Mouse (Mus musculus) hindbrain, embryonic 11.5 days (tissue): ENCODE data around the gene Lmo4. TPM values are rescaled to one million over a fixed set of nuclear protein-coding genes. Genes with fewer than 3 reads are reported as not detected.

ENCODE experiments used
- ATAC-seq: fragments of 200-750 bp; cut with Nextera tagmentation; 2 replicates; pipeline ENCODE4 v1.8.0; 2017; ENCODE audit warnings: mild to moderate bottlenecking, moderate TSS enrichment, moderate library complexity; ENCODE audit not compliant: low FRiP score
- DNase-seq: peaks from one replicate; pipeline ENCODE4 v3.0.0-alpha.2; 2015; ENCODE audit warnings: low spot score
- H3K27ac ChIP-seq: fragments of 300-500 bp; sonication (generic); 2 replicates; pipeline ENCODE4 v1.5.1; 2014; ENCODE audit warnings: mild to moderate bottlenecking, low read depth, low read length
- H3K27me3 ChIP-seq: fragments of 300-500 bp; sonication (generic); 2 replicates; pipeline ENCODE4 v1.6.1; 2014; ENCODE audit warnings: mild to moderate bottlenecking, low read length, moderate library complexity, mixed read lengths; ENCODE audit not compliant: control insufficient read depth, insufficient read depth
- H3K36me3 ChIP-seq: fragments of 300-500 bp; sonication (generic); 2 replicates; pipeline ENCODE4 v1.6.1; 2014; ENCODE audit warnings: mild to moderate bottlenecking, low read length, moderate library complexity, mixed read lengths; ENCODE audit not compliant: control insufficient read depth, insufficient read depth
- H3K4me1 ChIP-seq: fragments of 300-500 bp; sonication (generic); replicated peaks from 2 replicates; pipeline ENCODE4 v1.6.1; 2014; ENCODE audit warnings: low read length, mixed read lengths; ENCODE audit not compliant: control insufficient read depth, insufficient read depth
- H3K4me2 ChIP-seq: fragments of 300-500 bp; sonication (generic); replicated peaks from 2 replicates; pipeline ENCODE4 v1.6.1; 2014; ENCODE audit warnings: mild to moderate bottlenecking, low read depth, low read length
- H3K4me3 ChIP-seq: fragments of 300-500 bp; sonication (generic); 2 replicates; pipeline ENCODE4 v1.5.1; 2014; ENCODE audit warnings: low read depth, low read length
- H3K9ac ChIP-seq: fragments of 300-500 bp; sonication (generic); 2 replicates; pipeline ENCODE4 v1.6.1; 2014; ENCODE audit warnings: low read depth, low read length
- H3K9me3 ChIP-seq: fragments of 300-500 bp; sonication (generic); 2 replicates; pipeline ENCODE4 v1.6.1; 2016; ENCODE audit warnings: low read length; ENCODE audit not compliant: control insufficient read depth
- WGBS: fragments of 180-500 bp; shearing (Covaris S2); extraction: QIAGEN DNeasy Blood & Tissue Kit; methylation state at CpG from one replicate; pipeline ENCODE4 v1.1.7; 2014; 5-methylcytosine and 5-hydroxymethylcytosine counted together
- polyA plus RNA-seq: library from polyadenylated mRNA; unstranded; fragments of >200 nt; fragmentation: Nextera tagmentation; extraction: Ambion mirVana; gene quantifications from 2 replicates; pipeline ENCODE4 v1.2.1, GENCODE M21; 2014

Lmo4 gene
- polyA plus RNA-seq, 1 experiment from 2014 or later = 69.4 TPM

DNA sequence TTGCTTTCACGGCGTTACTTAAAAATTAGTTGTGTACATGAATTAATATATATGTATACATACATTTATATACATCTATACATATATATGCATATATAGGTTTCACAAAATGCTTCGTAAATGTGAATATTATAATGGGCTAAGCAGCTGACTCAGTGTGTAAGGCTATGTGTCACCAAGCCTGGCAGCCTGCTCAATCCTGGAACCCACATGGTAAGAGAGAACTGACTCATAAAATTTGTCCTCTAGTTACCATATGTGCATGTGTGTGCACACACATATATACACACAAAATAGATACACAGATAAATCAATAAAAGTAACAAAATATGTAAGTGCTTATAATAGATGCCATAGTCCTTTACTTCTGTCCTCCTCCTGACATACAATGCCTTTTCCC, 56.8 kb downstream of the Lmo4 start:
- H3K4me1 ChIP-seq = no peaks in the 10 kb centered on the region
- ATAC-seq = no peak

DNA sequence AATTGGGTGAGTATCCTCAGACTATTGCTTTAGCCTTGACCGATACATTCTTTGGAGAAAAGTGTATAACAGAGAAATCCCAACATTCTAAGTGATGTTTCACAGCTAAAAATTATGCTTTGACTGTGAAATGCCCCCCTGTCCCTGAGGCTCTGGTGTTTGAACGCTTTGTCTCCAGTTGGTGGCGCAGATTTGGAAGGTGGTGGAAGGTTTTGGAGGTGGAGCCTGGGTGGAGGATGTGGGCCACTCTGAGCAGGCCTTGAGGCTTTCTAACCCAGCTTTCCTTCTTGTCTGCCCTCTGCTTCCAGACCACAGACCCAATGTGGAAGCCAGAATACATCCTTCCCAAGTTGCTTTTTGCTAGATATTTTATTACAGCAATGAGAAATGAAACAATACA, 57.8 kb downstream of the Lmo4 start:
- H3K4me3 ChIP-seq = no peak overlapping the region
- no peaks in the 10 kb centered on the region for H3K9me3 ChIP-seq
- no peak overlapping the region for H3K9ac ChIP-seq
- 82% methylated on average over 3 of the region's 3 CpGs for WGBS
- ATAC-seq (no peak), DNase-seq (no peak)
- H3K4me1 ChIP-seq = no peaks in the 10 kb centered on the region
- H3K27me3 ChIP-seq = no peaks in the 10 kb centered on the region
- H3K36me3 ChIP-seq = no peaks in the 10 kb centered on the region
- no peak overlapping the region for H3K4me2 ChIP-seq
- H3K27ac ChIP-seq = no peak overlapping the region

More for the DNA sequence above, 56.8 kb downstream of the Lmo4 start:
- Histone ChIP-seq H3K27me3 (no peaks in the 10 kb centered on the region), H3K9ac (no peak overlapping the region), H3K36me3 (no peaks in the 10 kb centered on the region), H3K4me2 (no peak overlapping the region), H3K9me3 (no peaks in the 10 kb centered on the region), H3K27ac (no peak overlapping the region), H3K4me3 (no peak overlapping the region)
- WGBS = 95% methylated on average over 3 of the region's 3 CpGs
- DNase-seq = no peak

DNA sequence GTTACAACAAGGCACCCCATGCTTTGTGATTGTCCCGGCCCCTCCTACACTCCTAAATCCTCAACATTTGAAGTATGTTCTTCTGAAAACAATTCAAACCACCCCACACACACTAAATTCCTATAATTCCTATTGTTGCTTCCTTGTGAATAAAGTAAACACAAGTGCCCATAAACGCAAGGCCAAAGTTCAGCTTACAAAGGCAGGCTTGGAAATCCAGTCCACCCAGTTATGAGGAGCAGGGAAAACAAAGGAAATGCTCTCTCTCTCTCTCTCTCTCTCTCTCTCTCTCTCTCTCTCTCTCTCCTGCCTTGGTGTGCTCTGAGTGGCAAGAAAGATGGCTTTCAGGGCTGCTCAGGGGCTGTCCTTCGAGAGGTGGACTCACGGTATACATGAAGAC, 61.0 kb downstream of the Lmo4 start:
- no peak for DNase-seq
- no peaks in the 10 kb centered on the region for H3K27me3 ChIP-seq
- H3K4me1 ChIP-seq = no peaks in the 10 kb centered on the region
- H3K36me3 ChIP-seq = no peaks in the 10 kb centered on the region
- 91% methylated on average over 4 of the region's 4 CpGs for WGBS
- no peak overlapping the region for H3K4me2 ChIP-seq
- H3K9me3 ChIP-seq = no peaks in the 10 kb centered on the region
- no peak for ATAC-seq
- no peak overlapping the region for H3K9ac ChIP-seq
- H3K27ac ChIP-seq = no peak overlapping the region
- H3K4me3 ChIP-seq = no peak overlapping the region

DNA sequence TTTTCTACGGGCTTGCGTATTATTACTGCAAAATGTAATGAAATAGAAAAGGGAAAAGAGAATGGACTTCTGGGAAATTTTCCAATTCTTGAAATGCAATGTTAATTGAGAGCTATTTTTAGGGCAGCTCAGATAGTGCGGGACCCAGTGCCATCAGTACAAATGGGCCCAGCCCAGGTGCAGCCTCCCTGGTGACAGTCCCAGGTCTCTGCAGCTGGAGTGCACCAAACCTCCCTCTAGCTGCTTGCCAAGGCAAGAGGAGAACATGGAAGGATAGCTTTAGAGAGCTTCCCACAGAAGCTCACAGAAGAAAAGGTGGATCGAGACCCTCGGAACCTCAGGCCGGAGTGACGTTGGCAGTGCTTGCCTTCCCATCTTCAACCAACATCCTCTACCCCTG, 62.1 kb downstream of the Lmo4 start:
- WGBS = 94% methylated on average over 7 of the region's 7 CpGs
- Histone ChIP-seq H3K9me3 (no peaks in the 10 kb centered on the region), H3K4me3 (no peak overlapping the region), H3K27me3 (no peaks in the 10 kb centered on the region), H3K36me3 (no peaks in the 10 kb centered on the region), H3K9ac (no peak overlapping the region), H3K4me2 (no peak overlapping the region), H3K27ac (no peak overlapping the region), H3K4me1 (no peaks in the 10 kb centered on the region)
- ATAC-seq (no peak), DNase-seq (no peak)

DNA sequence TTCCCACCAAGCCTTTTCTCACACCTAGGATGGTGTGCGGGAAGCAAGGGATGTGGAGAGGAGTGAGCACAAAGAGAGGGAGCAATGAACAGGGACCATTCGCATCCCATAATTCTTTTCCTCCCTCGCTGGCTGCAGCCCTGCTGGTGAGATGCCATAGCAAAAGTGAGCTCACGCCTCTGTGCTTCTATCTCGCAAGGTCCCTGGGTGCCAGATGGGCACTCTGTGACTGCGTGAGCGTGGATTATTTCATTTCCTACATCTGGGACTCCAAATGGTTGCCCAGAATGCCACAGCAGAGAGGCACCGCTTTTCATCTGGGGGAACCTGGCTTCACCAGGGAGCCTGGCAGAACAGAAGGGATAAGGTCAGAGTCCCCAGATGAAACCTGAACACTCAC, 63.2 kb downstream of the Lmo4 start:
- DNase-seq (no peak), ATAC-seq (no peak)
- no peaks in the 10 kb centered on the region for H3K9me3 ChIP-seq
- no peak overlapping the region for H3K9ac ChIP-seq
- no peak overlapping the region for H3K4me2 ChIP-seq
- H3K27me3 ChIP-seq = no peaks in the 10 kb centered on the region
- no peak overlapping the region for H3K27ac ChIP-seq
- H3K36me3 ChIP-seq = no peaks in the 10 kb centered on the region
- H3K4me1 ChIP-seq = no peaks in the 10 kb centered on the region
- H3K4me3 ChIP-seq = no peak overlapping the region
- 87% methylated on average over 8 of the region's 8 CpGs for WGBS

DNA sequence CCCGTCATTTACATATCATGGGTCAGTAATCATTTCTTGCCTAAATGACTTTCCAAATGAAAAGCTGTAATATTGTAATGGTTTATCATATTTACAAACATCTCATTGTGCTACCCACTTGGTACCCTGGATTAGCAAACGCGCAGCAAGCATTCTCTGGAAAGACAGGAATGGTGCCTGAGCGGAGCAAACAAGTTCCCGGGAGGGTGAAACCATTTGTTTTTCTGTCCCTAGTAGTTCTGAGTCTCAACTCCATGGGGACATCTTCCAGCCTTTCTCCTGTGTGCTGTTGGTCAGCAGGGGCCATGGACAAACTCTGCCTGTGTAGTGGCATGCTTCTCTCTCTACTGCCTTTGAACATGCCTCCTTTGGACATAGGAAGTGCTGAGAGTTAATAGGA, 64.2 kb downstream of the Lmo4 start:
- WGBS = 88% methylated on average over 5 of the region's 5 CpGs
- Histone ChIP-seq H3K9me3 (no peaks in the 10 kb centered on the region), H3K9ac (no peak overlapping the region), H3K4me2 (no peak overlapping the region), H3K4me1 (no peaks in the 10 kb centered on the region), H3K4me3 (no peak overlapping the region), H3K36me3 (no peaks in the 10 kb centered on the region), H3K27me3 (no peaks in the 10 kb centered on the region), H3K27ac (no peak overlapping the region)
- ATAC-seq (no peak), DNase-seq (no peak)

DNA sequence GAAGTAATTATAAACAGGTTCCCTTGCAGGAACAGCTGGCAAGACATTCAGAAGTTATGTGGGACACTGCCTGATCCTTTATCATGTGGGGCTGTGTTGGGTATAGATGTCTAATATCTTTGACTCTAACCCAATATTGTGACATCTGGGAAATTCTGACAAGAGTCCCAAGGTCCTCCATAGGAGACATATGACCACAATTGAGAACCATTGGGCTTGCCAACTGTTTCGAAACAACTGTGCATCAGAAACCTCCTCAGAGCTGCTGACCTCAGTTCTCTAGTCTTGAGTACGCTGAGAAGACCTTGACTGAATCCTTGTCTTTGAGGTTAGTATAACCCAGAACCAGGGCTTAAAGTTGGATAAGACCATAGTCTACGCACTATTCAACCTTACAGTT, 66.4 kb downstream of the Lmo4 start:
- H3K4me3 ChIP-seq = no peak overlapping the region
- no peaks in the 10 kb centered on the region for H3K27me3 ChIP-seq
- no peaks in the 10 kb centered on the region for H3K4me1 ChIP-seq
- no peaks in the 10 kb centered on the region for H3K9me3 ChIP-seq
- H3K9ac ChIP-seq = no peak overlapping the region
- no peak for DNase-seq
- H3K36me3 ChIP-seq = no peaks in the 10 kb centered on the region
- H3K27ac ChIP-seq = no peak overlapping the region
- H3K4me2 ChIP-seq = no peak overlapping the region
- 91% methylated on average over 3 of the region's 3 CpGs for WGBS
- ATAC-seq = no peak
